Comparison of ENCODE assay signal across 23 mouse cellular contexts in the genomic region with DNA sequence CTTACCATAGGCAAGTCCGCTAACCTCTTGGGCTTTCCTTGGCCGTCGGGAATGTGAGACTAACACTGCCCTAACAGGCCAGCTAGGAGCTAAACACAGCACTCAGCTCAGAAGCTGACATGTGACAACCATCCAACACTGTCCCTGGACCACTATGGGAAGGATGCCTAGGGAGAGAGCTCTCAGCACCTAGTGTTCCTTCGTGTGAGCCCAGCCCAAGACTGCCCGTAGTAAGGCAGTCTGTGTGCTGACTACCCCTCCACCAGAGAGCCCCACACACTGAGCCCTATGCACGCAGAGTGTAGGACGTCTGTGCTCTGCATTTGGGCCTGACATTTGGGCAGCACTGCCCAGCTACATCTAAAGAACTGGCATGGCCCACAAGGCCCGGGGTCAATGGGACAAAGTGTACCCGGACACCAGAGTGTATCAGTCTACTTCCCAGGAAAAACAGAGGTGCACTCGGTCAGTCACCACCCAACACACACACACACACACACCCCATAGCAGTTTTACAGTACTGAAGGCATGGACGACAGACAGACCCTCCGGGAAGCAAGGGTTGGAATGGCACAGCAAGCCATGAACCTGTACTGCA. TPM values are rescaled to one million over a fixed set of nuclear protein-coding genes. Genes with fewer than 3 reads are reported as not detected.
A peak's percentile ranks its signal among the peaks of the same experiment; 100 is the strongest.
DNase-seq lines count a peak whose midpoint lies in the region; ATAC-seq lines count a peak whose summit lies in the region.
"Had no signal": no experiment of that assay in that cellular context is flagged by ENCODE, and none has a peak within 500 bp of the region (broad histone marks: within the 10 kb centered on the region; RNA-seq: fewer than 3 reads in every experiment).

No protein-coding gene starts in this region.

- H3K27me3 ChIP-seq in heart, embryonic 12.5 days (replicated peaks): peaks cover 56% of the 10 kb centered on the region
- H3K27me3 ChIP-seq in midbrain, embryonic 11.5 days (ENCODE audit: control insufficient read depth, insufficient read depth, low read length): no peaks in the 10 kb centered on the region
- H3K27me3 ChIP-seq in midbrain, embryonic 16.5 days (ENCODE audit: control insufficient read depth, insufficient read depth, low read depth, low read length): no peaks in the 10 kb centered on the region; the same call in 1 of the 2 replicates
- peaks cover 28% of the 10 kb centered on the region for H3K27me3 ChIP-seq in limb, embryonic 10.5 days (ENCODE audit: low read depth, poor library complexity, severe bottlenecking)
- H3K27me3 ChIP-seq: neural tube, embryonic 15.5 days; stomach, embryonic 15.5 days had no signal

- no peak for ATAC-seq in heart, embryonic 12.5 days (ENCODE audit: insufficient number of reproducible peaks, low FRiP score)
- peak; percentile 44; the same call in 1 of the 2 replicates for ATAC-seq in midbrain, embryonic 11.5 days (ENCODE audit: low FRiP score)
- no peak for ATAC-seq in midbrain, embryonic 16.5 days
- ATAC-seq: CD4-positive, CD25-positive, alpha-beta regulatory T cell, adult 4 months had no signal

- WGBS in heart, embryonic 12.5 days: 77% methylated on average over 12 of the region's 12 CpGs
- WGBS in midbrain, embryonic 11.5 days: 52% methylated on average over 12 of the region's 12 CpGs
- 61% methylated on average over 12 of the region's 12 CpGs for WGBS in midbrain, embryonic 16.5 days
- WGBS in limb, embryonic 10.5 days: 60% methylated on average over 12 of the region's 12 CpGs

- H3K4me1 ChIP-seq in heart, embryonic 12.5 days (replicated peaks): peaks cover 35% of the 10 kb centered on the region
- H3K4me1 ChIP-seq in midbrain, embryonic 11.5 days (ENCODE audit: control insufficient read depth, insufficient read depth, low read length): peaks cover 46% of the 10 kb centered on the region
- peaks cover 13% of the 10 kb centered on the region; the same call in 1 of the 2 replicates for H3K4me1 ChIP-seq in midbrain, embryonic 16.5 days (ENCODE audit: control insufficient read depth, insufficient read depth, low read length)
- H3K4me1 ChIP-seq in limb, embryonic 10.5 days: peaks cover 85% of the 10 kb centered on the region

- no peaks in the 10 kb centered on the region for H3K36me3 ChIP-seq in heart, embryonic 12.5 days
- H3K36me3 ChIP-seq in midbrain, embryonic 11.5 days (ENCODE audit: control insufficient read depth, insufficient read depth, low read length): no peaks in the 10 kb centered on the region
- H3K36me3 ChIP-seq in midbrain, embryonic 16.5 days (ENCODE audit: control insufficient read depth, insufficient read depth, low read length): no peaks in the 10 kb centered on the region
- peaks cover 26% of the 10 kb centered on the region for H3K36me3 ChIP-seq in limb, embryonic 10.5 days
- H3K36me3 ChIP-seq: forebrain, embryonic 12.5 days; limb, embryonic 13.5 days; liver, embryonic 15.5 days; neural tube, embryonic 15.5 days; stomach, embryonic 15.5 days had no signal

- no peak overlapping the region for H3K4me2 ChIP-seq in heart, embryonic 12.5 days
- H3K4me2 ChIP-seq in midbrain, embryonic 11.5 days: no peak overlapping the region
- no peak overlapping the region for H3K4me2 ChIP-seq in midbrain, embryonic 16.5 days (ENCODE audit: low read length)
- H3K4me2 ChIP-seq: forebrain, embryonic 12.5 days; hindbrain, embryonic 14.5 days; liver, embryonic 15.5 days; neural tube, embryonic 15.5 days; stomach, embryonic 15.5 days had no signal

- intact Hi-C loops in heart, postnatal 36 days (cut with DNase I): no loop called here

- no peak overlapping the region for H3K9ac ChIP-seq in heart, embryonic 12.5 days
- H3K9ac ChIP-seq in midbrain, embryonic 11.5 days (ENCODE audit: low read length): peak overlapping the region; percentile 27; the same call in 1 of the 2 replicates
- H3K9ac ChIP-seq in midbrain, embryonic 16.5 days (ENCODE audit: low read depth, low read length): no peak overlapping the region
- H3K9ac ChIP-seq: forebrain, embryonic 12.5 days; hindbrain, embryonic 14.5 days; limb, embryonic 13.5 days; liver, embryonic 15.5 days; neural tube, embryonic 15.5 days; stomach, embryonic 15.5 days had no signal

- H3K9me3 ChIP-seq in heart, embryonic 12.5 days (replicated peaks): no peaks in the 10 kb centered on the region
- no peaks in the 10 kb centered on the region for H3K9me3 ChIP-seq in midbrain, embryonic 11.5 days (ENCODE audit: control insufficient read depth, low read length)
- H3K9me3 ChIP-seq in midbrain, embryonic 16.5 days (replicated peaks; ENCODE audit: control insufficient read depth, low read length, poor library complexity, severe bottlenecking): no peaks in the 10 kb centered on the region
- no peaks in the 10 kb centered on the region for H3K9me3 ChIP-seq in limb, embryonic 10.5 days (replicated peaks)
- H3K9me3 ChIP-seq: forebrain, embryonic 12.5 days; limb, embryonic 13.5 days; liver, embryonic 15.5 days; neural tube, embryonic 15.5 days; stomach, embryonic 15.5 days had no signal

- no peak overlapping the region for H3K4me3 ChIP-seq in heart, embryonic 12.5 days
- no peak overlapping the region for H3K4me3 ChIP-seq in midbrain, embryonic 11.5 days (ENCODE audit: low read depth, low read length)
- H3K4me3 ChIP-seq in midbrain, embryonic 16.5 days (ENCODE audit: low read depth, low read length): no peak overlapping the region
- 0 out of 2 replicates have a peak overlapping the region, but pooled peaks have one; percentile 0 for H3K4me3 ChIP-seq in limb, embryonic 10.5 days
- H3K4me3 ChIP-seq: forebrain, embryonic 12.5 days; limb, embryonic 13.5 days; liver, embryonic 15.5 days; myocyte; neural tube, embryonic 15.5 days; stomach, embryonic 15.5 days had no signal

- peak; percentile 81 for DNase-seq in gastrocnemius, adult 18-20 months (ENCODE audit: low spot score)
- no peak for DNase-seq in gastrocnemius, postnatal 4 days (ENCODE audit: low spot score in 2 of 2)
- DNase-seq in heart, postnatal 36 days: peak; percentile 26 to 38
- peak; percentile 89 for DNase-seq in midbrain, embryonic 11.5 days (ENCODE audit: low spot score, missing footprints)
- no peak for DNase-seq in limb, embryonic 10.5 days (ENCODE audit: low spot score)
- no peak for DNase-seq in cerebellum, postnatal 4 days (ENCODE audit: low spot score in 2 of 2)
- DNase-seq: adrenal gland, postnatal 14 days; cerebellum, postnatal 14 days; embryo, embryonic 11 days; kidney, adult 8-10 months; kidney, postnatal 14 days; right cerebral cortex, postnatal 25 days; thymus, adult 2 months had no signal

- H3K27ac ChIP-seq in heart, embryonic 12.5 days (ENCODE audit: poor library complexity, severe bottlenecking): no peak overlapping the region
- H3K27ac ChIP-seq in midbrain, embryonic 11.5 days (ENCODE audit: low read depth, low read length): 0 out of 2 replicates have a peak overlapping the region, but pooled peaks have one; percentile 7
- no peak overlapping the region for H3K27ac ChIP-seq in midbrain, embryonic 16.5 days (ENCODE audit: low read length)
- peak overlapping the region; percentile 66 for H3K27ac ChIP-seq in limb, embryonic 10.5 days
- H3K27ac ChIP-seq: forebrain, embryonic 12.5 days; hindbrain, embryonic 14.5 days; limb, embryonic 13.5 days; liver, embryonic 15.5 days; neural tube, embryonic 15.5 days; stomach, embryonic 15.5 days had no signal

RNA-seq across cellular contexts. Expression of a gene that starts 11.4 kb away (rescaled TPM):
- total RNA-seq in gastrocnemius, adult 18-20 months (2021): 100 to 1,000 TPM; 108 to 116 TPM
- 10 to 100 TPM; 13.7 to 16.4 TPM for total RNA-seq in gastrocnemius, postnatal 4 days (2021)
- 100 to 1,000 TPM; 118 to 222 TPM for total RNA-seq in heart, postnatal 36 days (2021)
- polyA plus RNA-seq in heart, embryonic 12.5 days (2016; fragmentation: Nextera tagmentation; extraction: Ambion mirVana): 0.85 and 1.00 TPM in 2 replicates
- 14.0 and 15.0 TPM in 2 replicates for polyA plus RNA-seq in midbrain, embryonic 11.5 days (2014; fragmentation: Nextera tagmentation; extraction: Ambion mirVana)
- polyA plus RNA-seq in midbrain, embryonic 16.5 days (2015; fragmentation: Nextera tagmentation; extraction: Ambion mirVana): 5.4 and 6.4 TPM in 2 replicates
- polyA plus RNA-seq in limb, embryonic 10.5 days (2016; fragmentation: Nextera tagmentation; extraction: Ambion mirVana): 19.7 and 29.3 TPM in 2 replicates
- polyA plus RNA-seq: CD4-positive, CD25-positive, alpha-beta regulatory T cell, adult 4 months; myocyte had no signal

Comparison
In these comparisons a context has a peak if more than half of its experiments do, and no peak if none do; other contexts are left out.
1. DNase-seq: peak in gastrocnemius, adult 18-20 months (single experiment), heart, postnatal 36 days (2 of 2) and midbrain, embryonic 11.5 days (single experiment); none in gastrocnemius, postnatal 4 days (0 of 2), limb, embryonic 10.5 days (single experiment) and cerebellum, postnatal 4 days (0 of 2).
2. H3K27ac ChIP-seq: peak in midbrain, embryonic 11.5 days (single experiment) and limb, embryonic 10.5 days (single experiment); none in heart, embryonic 12.5 days (single experiment) and midbrain, embryonic 16.5 days (single experiment).